Mouse (Mus musculus) heart, adult 2 months (tissue): ENCODE results near the gene Anks1.

ENCODE experiments used
- EP300 ChIP-seq: fragments of 200-500 bp; IDR thresholded peaks from 2 replicates; pipeline ENCODE4 v1.6.1; 2011; ENCODE audit warnings: low read depth, low read length, control low read depth; ENCODE audit not compliant: insufficient read depth
- POLR2A ChIP-seq: fragments of 200-500 bp; IDR thresholded peaks from 2 replicates; pipeline ENCODE4 v1.6.1; 2011; ENCODE audit warnings: mild to moderate bottlenecking, low read depth, low read length, control low read depth; ENCODE audit not compliant: insufficient read depth

DNA sequence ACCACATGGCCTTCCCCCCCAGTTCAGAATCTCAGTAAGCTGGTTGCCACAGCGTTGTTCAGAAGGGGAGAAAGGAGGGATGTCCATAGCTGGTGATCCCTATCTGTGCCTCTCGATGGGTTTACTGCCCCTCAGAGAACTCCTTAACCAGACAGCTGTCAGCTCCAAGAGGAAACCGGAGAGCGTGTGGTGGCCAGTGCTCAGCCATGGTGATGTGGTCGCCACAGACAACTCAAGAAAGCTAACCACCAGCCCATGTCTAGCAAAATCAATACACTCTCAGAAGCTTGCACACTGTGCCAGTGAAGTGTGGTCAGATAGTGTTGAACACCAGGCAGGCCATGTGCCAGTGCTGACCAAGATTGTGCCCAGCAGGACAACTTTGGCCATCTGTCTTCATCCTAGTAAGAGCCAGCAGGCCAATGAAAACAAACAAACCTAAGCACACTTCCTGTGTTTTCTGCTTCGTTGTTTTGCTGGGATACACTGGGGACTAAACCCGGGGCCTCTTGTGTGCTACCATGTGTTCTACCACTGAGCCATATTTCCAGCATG lies 73.7 kb downstream of the Anks1 start:
- TF ChIP-seq POLR2A = no peak
- no peak for TF ChIP-seq EP300
